16 mouse cellular contexts compared by ENCODE assay signal in genomic region chr12:16820761-16821160, GRCm38 (mm10). TPM values are rescaled to one million over a fixed set of nuclear protein-coding genes. Genes with fewer than 3 reads are reported as not detected.
A peak's percentile ranks its signal among the peaks of the same experiment; 100 is the strongest.
DNase-seq lines count a peak whose midpoint lies in the region; ATAC-seq and TF ChIP-seq lines count a peak whose summit lies in the region.
"Had no signal": no experiment of that assay in that cellular context is flagged by ENCODE, and none has a peak within 500 bp of the region (broad histone marks: within the 10 kb centered on the region; RNA-seq: fewer than 3 reads in every experiment).

No protein-coding gene starts in this region.

- H3K4me1 ChIP-seq in heart, embryonic 15.5 days (replicated peaks) = no peaks in the 10 kb centered on the region
- H3K4me1 ChIP-seq in midbrain, postnatal 0 days (ENCODE audit: insufficient read depth, low read length) = no peaks in the 10 kb centered on the region
- H3K4me1 ChIP-seq in thymus, adult 2 months (replicated peaks; ENCODE audit: control insufficient read depth, insufficient read depth, low read length) = no peaks in the 10 kb centered on the region
- H3K4me1 ChIP-seq: embryonic facial prominence, embryonic 12.5 days; intestine, embryonic 15.5 days; limb, embryonic 13.5 days had no signal

- peak overlapping the region; percentile 40; the same call in 1 of the 2 replicates for H3K27ac ChIP-seq in heart, embryonic 15.5 days
- peak overlapping the region; percentile 58; the same call in 1 of the 2 replicates for H3K27ac ChIP-seq in midbrain, postnatal 0 days (ENCODE audit: low read depth, low read length)
- no peak overlapping the region for H3K27ac ChIP-seq in thymus, adult 2 months (ENCODE audit: control insufficient read depth, insufficient read depth, low read length)
- H3K27ac ChIP-seq: embryonic facial prominence, embryonic 12.5 days; intestine, embryonic 15.5 days; limb, embryonic 13.5 days had no signal

- DNase-seq in cerebellum, adult 9-11 months = peak; percentile 44
- no peak for DNase-seq in cerebellum, adult 11 months
- DNase-seq in layer of hippocampus, postnatal 10 days (ENCODE audit: low spot score in 2 of 2) = peak; percentile 25 to 36
- DNase-seq in layer of hippocampus, adult 9-11 months = no peak
- DNase-seq in midbrain, postnatal 0 days (ENCODE audit: low spot score) = peak; percentile 78
- no peak for DNase-seq in spleen, postnatal 14 days (ENCODE audit: low spot score in 2 of 2)
- DNase-seq in thymus, adult 2 months = no peak
- DNase-seq: lung, postnatal 10 days; retina, postnatal 1 day had no signal

- H3K27me3 ChIP-seq in heart, embryonic 15.5 days = no peaks in the 10 kb centered on the region
- no peaks in the 10 kb centered on the region for H3K27me3 ChIP-seq in midbrain, postnatal 0 days (ENCODE audit: insufficient read depth, low read length)
- H3K27me3 ChIP-seq in thymus, adult 2 months (ENCODE audit: control insufficient read depth, insufficient read depth, low read length) = no peaks in the 10 kb centered on the region
- H3K27me3 ChIP-seq: embryonic facial prominence, embryonic 12.5 days; intestine, embryonic 15.5 days; limb, embryonic 13.5 days; Patski had no signal

- no peaks in the 10 kb centered on the region for H3K9me3 ChIP-seq in heart, embryonic 15.5 days (replicated peaks)
- H3K9me3 ChIP-seq in midbrain, postnatal 0 days (ENCODE audit: low read length) = no peaks in the 10 kb centered on the region
- H3K9me3 ChIP-seq: embryonic facial prominence, embryonic 12.5 days; intestine, embryonic 15.5 days; limb, embryonic 13.5 days had no signal

- no peak overlapping the region for H3K4me2 ChIP-seq in heart, embryonic 15.5 days
- H3K4me2 ChIP-seq in midbrain, postnatal 0 days (ENCODE audit: low read depth, low read length, poor library complexity, severe bottlenecking) = no peak overlapping the region
- H3K4me2 ChIP-seq: embryonic facial prominence, embryonic 12.5 days; intestine, embryonic 15.5 days; limb, embryonic 13.5 days had no signal

- 78% methylated on average over 7 of the region's 7 CpGs for WGBS in heart, embryonic 15.5 days
- 29% methylated on average over 7 of the region's 7 CpGs for WGBS in midbrain, postnatal 0 days
- WGBS in thymus, adult 2 months = 82% methylated on average over 7 of the region's 7 CpGs

- H3K36me3 ChIP-seq in heart, embryonic 15.5 days = peaks cover 73% of the 10 kb centered on the region
- H3K36me3 ChIP-seq in midbrain, postnatal 0 days (ENCODE audit: insufficient read depth, low read length) = peaks cover 58% of the 10 kb centered on the region
- peaks cover 16% of the 10 kb centered on the region for H3K36me3 ChIP-seq in thymus, adult 2 months (ENCODE audit: control insufficient read depth, insufficient read depth, low read length)

- H3K4me3 ChIP-seq in heart, embryonic 15.5 days = no peak overlapping the region
- no peak overlapping the region for H3K4me3 ChIP-seq in midbrain, postnatal 0 days (ENCODE audit: low read depth, low read length)
- H3K4me3 ChIP-seq in thymus, adult 2 months (ENCODE audit: control insufficient read depth, insufficient read depth, low read length) = no peak overlapping the region
- H3K4me3 ChIP-seq: embryonic facial prominence, embryonic 12.5 days; intestine, embryonic 15.5 days; limb, embryonic 13.5 days; myocyte had no signal

- H3K9ac ChIP-seq in heart, embryonic 15.5 days = no peak overlapping the region
- H3K9ac ChIP-seq in midbrain, postnatal 0 days (replicated peaks; ENCODE audit: low read length, poor library complexity, severe bottlenecking) = no peak overlapping the region
- H3K9ac ChIP-seq: embryonic facial prominence, embryonic 12.5 days; intestine, embryonic 15.5 days; limb, embryonic 13.5 days had no signal

- TF ChIP-seq CTCF in midbrain, postnatal 0 days (IDR thresholded peaks at IDR 0.05) = peak; percentile 7; the same call in 1 of the 2 replicates
- TF ChIP-seq CTCF in thymus, adult 2 months (IDR thresholded peaks at IDR 0.05; ENCODE audit: borderline replicate concordance, control insufficient read depth, extremely low read depth, insufficient read depth, low read length, poor library complexity) = no peak

- ATAC-seq in heart, embryonic 15.5 days (replicated peaks; ENCODE audit: insufficient number of reproducible peaks, insufficient read depth, low FRiP score, low read depth) = no peak; the same call in 1 of the 2 replicates
- peak; percentile 31; the same call in 1 of the 2 replicates for ATAC-seq in midbrain, postnatal 0 days (ENCODE audit: low FRiP score)
- ATAC-seq: forebrain, embryonic 16.5 days; intestine, embryonic 15.5 days; Patski had no signal

- TF ChIP-seq POLR2A in thymus, adult 2 months (IDR thresholded peaks at IDR 0.05; ENCODE audit: control insufficient read depth, extremely low read depth, insufficient read depth, low read length, poor library complexity) = no peak

RNA-seq across cellular contexts. Expression of gene E2f6, which starts 10.0 kb away (rescaled TPM):
- 10 to 100 TPM; 23.2 to 24.5 TPM for total RNA-seq in layer of hippocampus, postnatal 10 days (2021)
- 40.5 and 43.8 TPM in 2 replicates for polyA plus RNA-seq in heart, embryonic 15.5 days (2015; fragmentation: Nextera tagmentation; extraction: Ambion mirVana)
- total RNA-seq in midbrain, postnatal 0 days (2014; rRNA removed) = 15.8 and 23.1 TPM in 2 replicates
- polyA plus RNA-seq in midbrain, postnatal 0 days (2015; fragmentation: Nextera tagmentation; extraction: Ambion mirVana) = 17.1 and 19.3 TPM in 2 replicates
- 18.8 and 19.9 TPM in 2 replicates for polyA plus RNA-seq in thymus, adult 2 months (2012; rRNA removed)

RNA-seq across cellular contexts. Expression of gene Greb1, which starts 20.1 kb away (rescaled TPM):
- under 1 TPM; 0.57 to 0.76 TPM for total RNA-seq in layer of hippocampus, postnatal 10 days (2021)
- polyA plus RNA-seq in heart, embryonic 15.5 days (2015; fragmentation: Nextera tagmentation; extraction: Ambion mirVana) = 0.24 and 0.72 TPM in 2 replicates
- total RNA-seq in midbrain, postnatal 0 days (2014; rRNA removed) = 1.3 and 3.7 TPM in 2 replicates
- polyA plus RNA-seq in midbrain, postnatal 0 days (2015; fragmentation: Nextera tagmentation; extraction: Ambion mirVana) = 0.39 and 0.43 TPM in 2 replicates
- 1.2 and 10.6 TPM in 2 replicates for polyA plus RNA-seq in thymus, adult 2 months (2012; rRNA removed)

Comparison
In these comparisons a context has a peak if more than half of its experiments do, and no peak if none do; other contexts are left out.
1. DNase-seq: peak in cerebellum, adult 9-11 months (single experiment), layer of hippocampus, postnatal 10 days (2 of 2) and midbrain, postnatal 0 days (single experiment); none in cerebellum, adult 11 months (single experiment), layer of hippocampus, adult 9-11 months (single experiment), spleen, postnatal 14 days (0 of 2) and thymus, adult 2 months (single experiment).